Mouse (Mus musculus): ENCODE data around the gene Zfp94.

- no peak for TF ChIP-seq POLR2A (IDR thresholded peaks at IDR 0.05; ENCODE audit: control insufficient read depth, extremely low read depth, insufficient read depth, low read length, poor library complexity)
- TF ChIP-seq CTCF (IDR thresholded peaks at IDR 0.05; ENCODE audit: borderline replicate concordance, control insufficient read depth, extremely low read depth, insufficient read depth, low read length, poor library complexity), result no peak
These were observed 42.8 kb upstream of the Zfp94 start for GRCm38 (mm10) chr7:24359269-24359668.

All from thymus, adult 2 months (tissue).